8 mouse cellular contexts compared by ENCODE assay signal in the genomic region with DNA sequence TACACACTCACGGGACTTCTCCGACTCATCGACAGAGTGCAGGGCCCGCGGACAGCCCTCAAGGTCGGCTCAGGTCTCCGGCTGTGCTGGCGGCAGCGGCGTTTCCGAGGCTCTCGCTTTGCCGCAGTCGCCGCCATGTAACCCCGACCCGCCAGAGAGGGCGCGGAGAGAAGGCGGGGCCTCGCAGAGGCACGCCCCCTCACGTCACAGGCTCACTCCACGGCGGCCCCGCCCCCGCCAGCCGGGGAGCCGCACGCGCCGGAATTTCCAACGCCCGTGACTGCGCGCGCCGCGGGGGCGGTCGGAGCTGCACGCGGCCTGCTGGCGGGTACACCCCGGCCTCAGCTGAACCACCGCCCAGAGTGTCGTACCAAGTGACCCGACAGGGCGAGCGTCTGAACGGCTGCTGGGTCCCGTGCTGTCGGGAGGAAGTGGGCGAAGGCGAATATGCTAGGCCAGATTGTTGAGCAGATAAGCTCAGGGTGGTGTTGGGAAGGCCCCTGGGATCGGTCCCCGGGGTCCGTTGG. TPM values are rescaled to one million over a fixed set of nuclear protein-coding genes. Genes with fewer than 3 reads are reported as not detected.
DNase-seq lines count a peak whose midpoint lies in the region; ATAC-seq lines count a peak whose summit lies in the region.

A gene (minus strand): TSS at position 154 of the 527 bp plus-strand sequence.

- H3K9ac ChIP-seq in embryonic facial prominence, embryonic 13.5 days = peak within 1 kb of the TSS; percentile 88
- peak within 1 kb of the TSS; percentile 96 for H3K9ac ChIP-seq in midbrain, embryonic 12.5 days (replicated peaks)

- peak within 1 kb of the TSS; percentile 94 for H3K27ac ChIP-seq in embryonic facial prominence, embryonic 13.5 days
- peak within 1 kb of the TSS; percentile 99 for H3K27ac ChIP-seq in limb, embryonic 10.5 days
- H3K27ac ChIP-seq in midbrain, embryonic 12.5 days (replicated peaks) = peak within 1 kb of the TSS; percentile 98

- H3K36me3 ChIP-seq in embryonic facial prominence, embryonic 13.5 days = no peaks in the 10 kb centered on the region
- H3K36me3 ChIP-seq in limb, embryonic 10.5 days = no peaks in the 10 kb centered on the region
- H3K36me3 ChIP-seq in midbrain, embryonic 12.5 days = no peaks in the 10 kb centered on the region

- DNase-seq in 3T3-L1 (ENCODE audit: low read depth, low spot score) = peak; percentile 86
- peak; percentile 94 to 97 for DNase-seq in adrenal gland, postnatal 4 days (ENCODE audit: low spot score in 2 of 2)
- peak; percentile 98 for DNase-seq in heart, adult 18-20 months
- peak; percentile 99 for DNase-seq in kidney, adult 18-20 months
- peak; percentile 99 for DNase-seq in limb, embryonic 10.5 days (ENCODE audit: low spot score)
- DNase-seq in skeletal muscle tissue, adult 2 months (ENCODE audit: low read depth, low spot score) = peak; percentile 95

- ATAC-seq in embryonic facial prominence, embryonic 13.5 days (ENCODE audit: insufficient number of reproducible peaks, insufficient read depth, low FRiP score, low TSS enrichment, low read depth) = peak; percentile 90
- peak; percentile 90 for ATAC-seq in midbrain, embryonic 12.5 days (ENCODE audit: low FRiP score, low read depth)

- peak within 1 kb of the TSS; percentile 86 for H3K4me3 ChIP-seq in embryonic facial prominence, embryonic 13.5 days
- H3K4me3 ChIP-seq in limb, embryonic 10.5 days = peak within 1 kb of the TSS; percentile 95
- peak within 1 kb of the TSS; percentile 95 for H3K4me3 ChIP-seq in midbrain, embryonic 12.5 days

- under 1% methylated on average over 57 of the region's 58 CpGs for WGBS in embryonic facial prominence, embryonic 13.5 days
- under 1% methylated on average over 58 of the region's 58 CpGs for WGBS in limb, embryonic 10.5 days
- WGBS in midbrain, embryonic 12.5 days = under 1% methylated on average over 58 of the region's 58 CpGs

- H3K9me3 ChIP-seq in embryonic facial prominence, embryonic 13.5 days = no peaks in the 10 kb centered on the region
- H3K9me3 ChIP-seq in limb, embryonic 10.5 days (replicated peaks) = no peaks in the 10 kb centered on the region
- no peaks in the 10 kb centered on the region for H3K9me3 ChIP-seq in midbrain, embryonic 12.5 days

- H3K4me2 ChIP-seq in embryonic facial prominence, embryonic 13.5 days = peak within 1 kb of the TSS; percentile 84
- H3K4me2 ChIP-seq in midbrain, embryonic 12.5 days (replicated peaks) = peak within 1 kb of the TSS; percentile 62

- H3K27me3 ChIP-seq in embryonic facial prominence, embryonic 13.5 days = no peaks in the 10 kb centered on the region
- no peaks in the 10 kb centered on the region for H3K27me3 ChIP-seq in limb, embryonic 10.5 days (ENCODE audit: low read depth, poor library complexity, severe bottlenecking)
- no peaks in the 10 kb centered on the region for H3K27me3 ChIP-seq in midbrain, embryonic 12.5 days

- H3K4me1 ChIP-seq in embryonic facial prominence, embryonic 13.5 days = peaks cover 30% of the 10 kb centered on the region
- peaks cover 55% of the 10 kb centered on the region for H3K4me1 ChIP-seq in limb, embryonic 10.5 days
- H3K4me1 ChIP-seq in midbrain, embryonic 12.5 days = peaks cover 29% of the 10 kb centered on the region

RNA-seq across cellular contexts. Expression of the gene that starts here (rescaled TPM):
- total RNA-seq in adrenal gland, postnatal 4 days (2021) = 10 to 100 TPM; 45.4 to 46.7 TPM
- 68.3 and 79.4 TPM in 2 replicates for polyA plus RNA-seq in embryonic facial prominence, embryonic 13.5 days (2015; fragmentation: Nextera tagmentation; extraction: Ambion mirVana)
- 10 to 100 TPM; 26.0 to 26.2 TPM for total RNA-seq in heart, adult 18-20 months (2021)
- polyA plus RNA-seq in limb, embryonic 10.5 days (2016; fragmentation: Nextera tagmentation; extraction: Ambion mirVana) = 141 and 146 TPM in 2 replicates
- 177 and 187 TPM in 2 replicates for polyA plus RNA-seq in midbrain, embryonic 12.5 days (2016; fragmentation: Nextera tagmentation; extraction: Ambion mirVana)

Comparison
In these comparisons a context has a peak if more than half of its experiments do, and no peak if none do; other contexts are left out.
1. Peak in every context shown above with its lines: DNase-seq, ATAC-seq, H3K4me3 ChIP-seq and H3K27ac ChIP-seq.